Mouse (Mus musculus) liver, adult 2 months (tissue): ENCODE results near the gene Nfia.

Experiments used
- CTCF ChIP-seq: fragments of 200-500 bp; IDR thresholded peaks from 2 replicates; pipeline ENCODE4 v1.5.1; 2011; ENCODE audit warnings: low read depth, low read length, control low read depth
- POLR2A ChIP-seq: fragments of 200-500 bp; IDR thresholded peaks from 2 replicates; pipeline ENCODE4 v1.6.1; 2011; ENCODE audit warnings: low read length, control low read depth; ENCODE audit not compliant: insufficient read depth; ENCODE audit errors: extremely low read depth

GRCm38 (mm10) chr4:97783073-97783879 is 10.7 kb downstream of the Nfia start:
- TF ChIP-seq CTCF: no peak
- TF ChIP-seq POLR2A: no peak
